In genomic region chr2:31143768-31144695, GRCm38 (mm10) we compare ENCODE assay signal across 1 mouse cellular context.
TF ChIP-seq lines count a peak whose summit lies in the region.

No protein-coding gene starts in this region.

TF ChIP-seq in CH12.LX, 34 proteins besides CTCF, POLR2A, EP300 and RAD21 (continued from another document):
- no peak for TF ChIP-seq TCF12 (IDR thresholded peaks at IDR 0.05; ENCODE audit: low read depth, low read length)
- TF ChIP-seq HCFC1 (IDR thresholded peaks at IDR 0.05; ENCODE audit: low read depth, low read length): no peak
- no peak for TF ChIP-seq IRF4 (IDR thresholded peaks at IDR 0.05; ENCODE audit: low read depth, low read length)
- no peak for TF ChIP-seq KAT2A (IDR thresholded peaks at IDR 0.05; ENCODE audit: insufficient replicate concordance, low read length)
- no peak for TF ChIP-seq ETS1 (conservative IDR thresholded peaks at IDR 0.05; ENCODE audit: low read depth, low read length)
- TF ChIP-seq POLR2AphosphoS2 (IDR thresholded peaks at IDR 0.05; ENCODE audit: low read depth, low read length): no peak
